ENCODE assay signal across 8 mouse cellular contexts in the genomic region with DNA sequence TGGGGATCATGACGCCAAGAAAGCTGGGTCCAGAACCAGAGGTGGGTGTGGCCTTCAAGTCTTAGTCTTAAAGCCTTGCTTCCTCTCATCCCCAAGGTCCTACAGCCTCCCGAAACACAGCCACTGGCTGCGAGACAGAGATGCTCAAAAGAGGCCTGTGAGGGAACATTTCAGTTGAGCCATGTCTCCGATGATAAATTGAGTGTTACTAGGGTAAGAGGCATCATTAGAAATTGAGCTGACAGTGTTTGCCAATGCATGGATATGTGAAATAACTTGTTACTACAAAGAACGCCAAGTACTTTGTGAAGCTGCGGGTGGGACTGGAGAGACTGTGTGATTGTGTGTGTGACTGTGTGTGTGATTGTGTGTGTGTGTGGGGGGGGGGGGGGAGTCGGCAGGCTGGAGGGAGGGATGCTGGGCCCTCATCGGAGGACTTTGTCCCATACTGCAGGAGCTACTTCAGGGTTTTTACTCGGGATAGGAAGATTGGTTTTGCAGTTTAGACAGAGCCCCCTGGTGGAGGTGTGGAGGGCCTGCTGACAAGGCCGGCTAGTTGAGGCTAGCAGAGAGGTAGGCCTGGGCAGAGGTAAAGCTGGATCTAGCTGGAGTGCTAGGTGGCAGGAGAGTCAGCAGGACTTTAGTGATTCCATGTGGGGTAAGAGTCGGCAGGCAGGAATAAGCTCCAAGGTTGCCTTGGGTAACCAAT. TPM values are rescaled to one million over a fixed set of nuclear protein-coding genes. Genes with fewer than 3 reads are reported as not detected.
DNase-seq lines count a peak whose midpoint lies in the region; ATAC-seq and TF ChIP-seq lines count a peak whose summit lies in the region.

No protein-coding gene starts in this region.

- no peaks in the 10 kb centered on the region for H3K27me3 ChIP-seq in forebrain, embryonic 14.5 days (replicated peaks; ENCODE audit: control insufficient read depth, insufficient read depth, low read length)
- no peaks in the 10 kb centered on the region for H3K27me3 ChIP-seq in hindbrain, embryonic 10.5 days (ENCODE audit: insufficient read depth, poor library complexity, severe bottlenecking)

- 54% methylated on average over 11 of the region's 11 CpGs for WGBS in forebrain, embryonic 14.5 days
- WGBS in hindbrain, embryonic 10.5 days: 54% methylated on average over 11 of the region's 11 CpGs
- WGBS in lung, adult 2 months: 37% methylated on average over 11 of the region's 11 CpGs

- no peak for TF ChIP-seq POLR2A in lung, adult 2 months (IDR thresholded peaks at IDR 0.05; ENCODE audit: borderline replicate concordance, extremely low read depth, low read depth, low read length)

- no peak overlapping the region for H3K27ac ChIP-seq in forebrain, embryonic 14.5 days (ENCODE audit: low read depth, low read length)
- peak overlapping the region; percentile 35; the same call in 1 of the 2 replicates for H3K27ac ChIP-seq in hindbrain, embryonic 10.5 days
- H3K27ac ChIP-seq in layer of hippocampus, adult 2 months: no peak overlapping the region

- H3K36me3 ChIP-seq in forebrain, embryonic 14.5 days (ENCODE audit: control insufficient read depth, insufficient read depth, low read length): no peaks in the 10 kb centered on the region
- H3K36me3 ChIP-seq in hindbrain, embryonic 10.5 days: no peaks in the 10 kb centered on the region

- H3K4me3 ChIP-seq in forebrain, embryonic 14.5 days (ENCODE audit: low read depth, low read length): no peak overlapping the region
- no peak overlapping the region for H3K4me3 ChIP-seq in hindbrain, embryonic 10.5 days
- H3K4me3 ChIP-seq in layer of hippocampus, adult 2 months: peak overlapping the region; percentile 29; the same call in 1 of the 2 replicates
- no peak overlapping the region for H3K4me3 ChIP-seq in lung, adult 2 months (replicated peaks; ENCODE audit: extremely low read depth, low read depth, low read length)

- H3K4me1 ChIP-seq in forebrain, embryonic 14.5 days (ENCODE audit: control insufficient read depth, insufficient read depth, low read length): no peaks in the 10 kb centered on the region
- H3K4me1 ChIP-seq in hindbrain, embryonic 10.5 days (replicated peaks): peaks cover 7% of the 10 kb centered on the region; the same call in 1 of the 2 replicates
- no peaks in the 10 kb centered on the region for H3K4me1 ChIP-seq in lung, adult 2 months (ENCODE audit: control insufficient read depth, insufficient read depth, low read length)

- DNase-seq in adrenal gland, adult 18-20 months (ENCODE audit: low spot score in 2 of 2): peak; percentile 28 to 45
- peak; percentile 61 for DNase-seq in forebrain, embryonic 14.5 days (ENCODE audit: low spot score)
- DNase-seq in hindbrain, embryonic 10.5 days (ENCODE audit: low spot score): peak; percentile 58
- DNase-seq in layer of hippocampus, adult 2 months (ENCODE audit: low spot score in 2 of 2): peak; percentile 51 to 75
- DNase-seq in lung, adult 2 months: peak; percentile 46
- DNase-seq in thymus, postnatal 25 days: peak; percentile 58

- H3K4me2 ChIP-seq in forebrain, embryonic 14.5 days (ENCODE audit: low read length): no peak overlapping the region

- peak; percentile 79 for TF ChIP-seq CTCF in layer of hippocampus, adult 2 months (conservative IDR thresholded peaks at IDR 0.05)
- TF ChIP-seq CTCF in lung, adult 2 months (IDR thresholded peaks at IDR 0.05; ENCODE audit: insufficient read depth, low read length): peak; percentile 69

- ATAC-seq in CD4-positive, CD25-positive, alpha-beta regulatory T cell, adult 4 months: peak; percentile 90
- ATAC-seq in forebrain, embryonic 14.5 days: peak; percentile 71
- peak; percentile 58; the same call in 1 of the 2 replicates for ATAC-seq in neutrophil, adult 5-6 weeks (ENCODE audit: extremely low read depth, insufficient number of reproducible peaks, low FRiP score, poor library complexity, severe bottlenecking)

- H3K9ac ChIP-seq in forebrain, embryonic 14.5 days (ENCODE audit: low read length): no peak overlapping the region

- no peaks in the 10 kb centered on the region for H3K9me3 ChIP-seq in forebrain, embryonic 14.5 days (replicated peaks; ENCODE audit: control insufficient read depth, low read length)
- H3K9me3 ChIP-seq in hindbrain, embryonic 10.5 days: no peaks in the 10 kb centered on the region

RNA-seq across cellular contexts. Expression of a gene that starts 7.9 kb away (rescaled TPM):
- 10 to 100 TPM; 10.4 to 24.3 TPM for polyA plus RNA-seq in CD4-positive, CD25-positive, alpha-beta regulatory T cell, adult 4 months (2017; shearing (Covaris generic))
- 10 to 100 TPM; 41.4 to 61.9 TPM for total RNA-seq in adrenal gland, adult 18-20 months (2021)
- polyA plus RNA-seq in forebrain, embryonic 14.5 days (2014; fragmentation: Nextera tagmentation; extraction: Ambion mirVana): 29.5 and 32.8 TPM in 2 replicates
- polyA plus RNA-seq in hindbrain, embryonic 10.5 days (2016; fragmentation: Nextera tagmentation; extraction: Ambion mirVana): 23.8 and 27.1 TPM in 2 replicates
- total RNA-seq in layer of hippocampus, adult 2 months (2021): 10 to 100 TPM; 24.6 to 30.7 TPM
- polyA plus RNA-seq in lung, adult 2 months (2012; rRNA removed): 3.6 and 5.6 TPM in 2 replicates
- 10.6 and 13.0 TPM in 2 replicates for total RNA-seq in neutrophil, adult 5-6 weeks (2017)
